Mouse (Mus musculus) hindbrain, embryonic 12.5 days (tissue): Measurements from ENCODE around the gene Ttl. TPM values are rescaled to one million over a fixed set of nuclear protein-coding genes. Genes with fewer than 3 reads are reported as not detected.

Source experiments
- ATAC-seq: fragments of 200-750 bp; cut with Nextera tagmentation; 2 replicates; pipeline ENCODE4 v1.8.0; 2017; ENCODE audit warnings: moderate TSS enrichment; ENCODE audit not compliant: low FRiP score
- H3K27ac ChIP-seq: fragments of 300-500 bp; sonication (generic); 2 replicates; pipeline ENCODE4 v1.5.1; 2016; ENCODE audit warnings: mild to moderate bottlenecking
- H3K27me3 ChIP-seq: fragments of 300-500 bp; sonication (generic); 2 replicates; pipeline ENCODE4 v1.6.1; 2016; ENCODE audit warnings: mild to moderate bottlenecking
- H3K36me3 ChIP-seq: fragments of 300-500 bp; sonication (generic); 2 replicates; pipeline ENCODE4 v1.6.1; 2016; ENCODE audit warnings: mild to moderate bottlenecking
- H3K4me1 ChIP-seq: fragments of 300-500 bp; sonication (generic); 2 replicates; pipeline ENCODE4 v1.6.1; 2016
- H3K4me2 ChIP-seq: fragments of 300-500 bp; sonication (generic); replicated peaks from 2 replicates; pipeline ENCODE4 v1.6.1; 2016; ENCODE audit warnings: mild to moderate bottlenecking
- H3K4me3 ChIP-seq: fragments of 300-500 bp; sonication (generic); 2 replicates; pipeline ENCODE4 v1.5.1; 2016; ENCODE audit warnings: mild to moderate bottlenecking
- H3K9ac ChIP-seq: fragments of 300-500 bp; sonication (generic); 2 replicates; pipeline ENCODE4 v1.6.1; 2016; ENCODE audit warnings: mild to moderate bottlenecking, moderate library complexity
- H3K9me3 ChIP-seq: fragments of 300-500 bp; sonication (generic); replicated peaks from 2 replicates; pipeline ENCODE4 v1.6.1; 2016; ENCODE audit warnings: mild to moderate bottlenecking
- WGBS: fragments of 180-500 bp; shearing (Covaris S2); methylation state at CpG from one replicate; pipeline ENCODE4 v1.1.7; 2016; 5-methylcytosine and 5-hydroxymethylcytosine counted together
- polyA plus RNA-seq: library from polyadenylated mRNA; unstranded; fragments of >200 nt; fragmentation: Nextera tagmentation; extraction: Ambion mirVana; gene quantifications from 2 replicates; pipeline ENCODE4 v1.2.1, GENCODE M21; 2016

Gene Ttl
- 23.4 and 24.1 TPM in 2 replicates for polyA plus RNA-seq

DNA sequence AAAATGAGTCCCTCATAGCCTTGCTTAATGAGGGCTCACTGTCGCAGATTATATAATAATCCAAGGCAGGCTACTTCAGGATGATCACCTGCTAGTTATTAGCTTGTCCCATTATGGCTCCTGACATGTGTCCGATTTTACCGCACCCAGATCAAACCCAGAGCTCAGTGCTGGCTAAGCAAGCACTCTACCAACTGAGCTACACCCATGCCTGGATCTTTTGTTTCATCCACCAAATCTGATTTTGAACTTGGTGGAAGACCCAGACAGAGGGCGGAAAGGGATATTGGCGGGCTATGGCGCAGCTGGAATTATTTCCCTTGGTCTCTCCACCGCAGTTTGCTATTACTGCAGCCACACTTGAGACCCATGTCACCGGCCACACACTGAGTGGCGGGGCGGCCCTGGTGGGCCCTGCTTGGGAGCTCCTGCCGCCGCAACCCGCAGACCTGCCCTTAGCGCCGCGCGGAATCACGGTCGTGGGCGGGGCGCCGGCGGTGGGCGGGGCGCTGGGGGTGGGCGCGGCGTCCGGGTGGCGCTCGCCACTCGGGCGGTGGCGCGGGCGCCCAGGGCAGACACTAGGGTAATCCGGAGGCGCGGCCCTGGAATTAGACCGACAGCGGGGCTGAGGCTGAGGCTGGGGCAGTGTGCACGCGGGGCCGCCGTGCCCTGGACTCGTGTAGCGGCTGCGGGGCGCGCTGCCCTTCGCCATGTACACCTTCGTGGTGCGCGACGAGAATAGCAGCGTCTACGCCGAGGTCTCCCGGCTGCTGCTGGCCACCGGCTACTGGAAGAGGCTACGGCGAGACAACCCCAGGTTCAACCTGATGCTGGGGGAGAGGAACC is at the start of gene Ttl:
TSS of gene Ttl (plus strand) at position 506 of the 846 bp plus-strand sequence.
- no peaks in the 10 kb centered on the region for H3K27me3 ChIP-seq
- WGBS = 1% methylated on average over 58 of the region's 62 CpGs
- H3K9ac ChIP-seq = peak within 1 kb of the TSS; percentile 91
- H3K36me3 ChIP-seq = 0 out of 2 replicates have a peak, but pooled peaks cover 13% of the 10 kb centered on the region
- ATAC-seq = peak; percentile 94
- H3K27ac ChIP-seq = peak within 1 kb of the TSS; percentile 91
- no peaks in the 10 kb centered on the region for H3K9me3 ChIP-seq
- peak within 1 kb of the TSS; percentile 91 for H3K4me3 ChIP-seq
- peaks cover 18% of the 10 kb centered on the region for H3K4me1 ChIP-seq
- peak within 1 kb of the TSS; percentile 71 for H3K4me2 ChIP-seq

DNA sequence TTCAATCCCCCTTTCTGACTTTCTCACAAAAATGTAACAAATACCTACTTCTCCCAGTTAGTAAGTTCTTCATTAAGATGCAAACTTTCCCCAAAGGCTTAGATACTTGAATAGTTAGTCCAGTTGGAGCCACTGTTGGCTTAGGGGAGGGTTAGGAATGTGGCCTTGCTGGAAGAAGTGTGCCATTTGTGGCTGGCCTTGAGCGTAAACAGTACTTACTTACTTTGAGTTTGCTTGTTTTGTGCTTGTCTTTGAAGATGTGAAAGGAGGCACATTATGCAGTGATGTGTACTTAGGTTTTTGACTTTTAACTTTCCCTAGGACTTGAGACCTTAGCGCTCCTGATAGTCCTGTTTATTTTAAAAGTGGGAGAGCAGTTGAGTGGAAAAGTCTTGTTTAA is 45.6 kb upstream of the Ttl start:
- no peak overlapping the region for H3K4me2 ChIP-seq
- H3K36me3 ChIP-seq = peaks cover 7% of the 10 kb centered on the region
- no peaks in the 10 kb centered on the region for H3K9me3 ChIP-seq
- H3K27me3 ChIP-seq = no peaks in the 10 kb centered on the region
- no peak for ATAC-seq
- no peak overlapping the region for H3K27ac ChIP-seq
- no peak overlapping the region for H3K9ac ChIP-seq
- H3K4me3 ChIP-seq = no peak overlapping the region
- WGBS = 84% methylated on average over 2 of the region's 2 CpGs
- H3K4me1 ChIP-seq = no peaks in the 10 kb centered on the region

- ATAC-seq = no peak
These were observed 40.9 kb upstream of the Ttl start for GRCm38 (mm10) chr2:129024820-129025219.

GRCm38 (mm10) chr2:129035381-129035780 is 30.4 kb upstream of the Ttl start:
- ATAC-seq = no peak
- peaks cover 34% of the 10 kb centered on the region for H3K27me3 ChIP-seq
- no peak overlapping the region for H3K4me2 ChIP-seq
- H3K9ac ChIP-seq = no peak overlapping the region
- no peak overlapping the region for H3K27ac ChIP-seq
- peaks cover 8% of the 10 kb centered on the region for H3K4me1 ChIP-seq
- H3K9me3 ChIP-seq = no peaks in the 10 kb centered on the region
- WGBS = 79% methylated on average over 5 of the region's 5 CpGs
- H3K4me3 ChIP-seq = no peak overlapping the region
- H3K36me3 ChIP-seq = no peaks in the 10 kb centered on the region

More at GRCm38 (mm10) chr2:129024820-129025219, 40.9 kb upstream of the Ttl start:
- no peaks in the 10 kb centered on the region for H3K9me3 ChIP-seq
- H3K36me3 ChIP-seq = no peaks in the 10 kb centered on the region; the same call in 1 of the 2 replicates
- no peaks in the 10 kb centered on the region for H3K4me1 ChIP-seq
- 82% methylated on average over 9 of the region's 9 CpGs for WGBS
- no peak overlapping the region for H3K4me3 ChIP-seq
- no peak overlapping the region for H3K27ac ChIP-seq
- no peaks in the 10 kb centered on the region for H3K27me3 ChIP-seq
- H3K4me2 ChIP-seq = no peak overlapping the region
- H3K9ac ChIP-seq = no peak overlapping the region

DNA sequence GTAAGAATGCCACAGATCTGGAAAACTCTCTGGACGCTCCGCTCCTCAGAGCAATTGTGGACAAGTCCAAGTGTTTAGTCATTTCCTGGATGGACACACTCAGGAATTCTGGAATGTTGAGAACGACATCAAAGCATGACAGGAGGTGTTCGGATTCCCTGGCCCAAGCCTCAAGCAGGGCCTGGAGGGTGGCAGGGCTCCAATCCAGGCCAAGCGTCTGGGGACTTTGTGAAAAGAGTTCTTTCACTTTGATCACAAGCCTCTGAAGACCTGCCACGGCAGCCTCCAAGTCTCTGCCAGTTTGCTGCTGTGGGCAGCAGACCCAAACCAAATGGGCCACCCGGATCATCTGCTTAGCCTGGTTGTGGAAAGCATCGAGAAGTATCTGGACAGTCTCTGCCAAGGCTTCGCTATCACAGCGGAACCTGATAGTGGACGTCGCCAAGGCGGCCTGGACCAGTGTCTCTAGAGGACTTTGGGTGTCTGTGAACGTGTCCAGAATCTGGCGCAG is 27.3 kb upstream of the Ttl start:
- 34% methylated on average over 15 of the region's 15 CpGs for WGBS
- H3K4me3 ChIP-seq = peak overlapping the region; percentile 49
- no peaks in the 10 kb centered on the region for H3K9me3 ChIP-seq
- H3K9ac ChIP-seq = peak overlapping the region; percentile 64
- no peak overlapping the region for H3K27ac ChIP-seq
- peaks cover 40% of the 10 kb centered on the region for H3K27me3 ChIP-seq
- H3K36me3 ChIP-seq = no peaks in the 10 kb centered on the region
- H3K4me1 ChIP-seq = peaks cover 8% of the 10 kb centered on the region
- peak overlapping the region; percentile 94 for H3K4me2 ChIP-seq
- peak; percentile 33; the same call in 1 of the 2 replicates for ATAC-seq

- Histone ChIP-seq H3K4me2 (peak overlapping the region; percentile 94), H3K4me1 (peaks cover 8% of the 10 kb centered on the region), H3K9me3 (no peaks in the 10 kb centered on the region), H3K4me3 (peak overlapping the region; percentile 49), H3K27me3 (peaks cover 40% of the 10 kb centered on the region), H3K36me3 (no peaks in the 10 kb centered on the region), H3K27ac (no peak overlapping the region), H3K9ac (peak overlapping the region; percentile 64)
- WGBS = 2% methylated on average over 61 of the region's 62 CpGs
- ATAC-seq = peak; percentile 81
These were observed 26.7 kb upstream of the Ttl start for GRCm38 (mm10) chr2:129038937-129039631.

GRCm38 (mm10) chr2:129040567-129040966 is 25.2 kb upstream of the Ttl start:
- no peak for ATAC-seq
- Histone ChIP-seq H3K27me3 (peaks cover 40% of the 10 kb centered on the region), H3K9ac (no peak overlapping the region), H3K4me3 (no peak overlapping the region), H3K4me1 (peaks cover 8% of the 10 kb centered on the region), H3K36me3 (no peaks in the 10 kb centered on the region), H3K27ac (no peak overlapping the region), H3K9me3 (no peaks in the 10 kb centered on the region), H3K4me2 (no peak overlapping the region)
- WGBS = 38% methylated on average over 6 of the region's 6 CpGs

GRCm38 (mm10) chr2:129046172-129046845 is 19.4 kb upstream of the Ttl start:
- ATAC-seq = no peak
- Histone ChIP-seq H3K36me3 (no peaks in the 10 kb centered on the region), H3K27me3 (0 out of 2 replicates have a peak, but pooled peaks cover 2% of the 10 kb centered on the region), H3K4me3 (no peak overlapping the region), H3K9me3 (no peaks in the 10 kb centered on the region), H3K27ac (no peak overlapping the region), H3K4me2 (no peak overlapping the region), H3K9ac (no peak overlapping the region), H3K4me1 (no peaks in the 10 kb centered on the region)
- 78% methylated on average over 6 of the region's 6 CpGs for WGBS

- no peak for ATAC-seq
- Histone ChIP-seq H3K27ac (no peak overlapping the region), H3K9ac (no peak overlapping the region), H3K27me3 (no peaks in the 10 kb centered on the region), H3K36me3 (no peaks in the 10 kb centered on the region), H3K4me2 (no peak overlapping the region), H3K4me3 (no peak overlapping the region), H3K9me3 (no peaks in the 10 kb centered on the region), H3K4me1 (no peaks in the 10 kb centered on the region)
- WGBS = 85% methylated on average over 4 of the region's 4 CpGs
These were observed 18.9 kb upstream of the Ttl start for GRCm38 (mm10) chr2:129046846-129047196.

- no peaks in the 10 kb centered on the region for H3K4me1 ChIP-seq
- H3K27ac ChIP-seq = no peak within 1 kb of the TSS
- no peak for ATAC-seq
- 79% methylated on average over 8 of the region's 8 CpGs for WGBS
- H3K36me3 ChIP-seq = no peaks in the 10 kb centered on the region
- no peak within 1 kb of the TSS for H3K9ac ChIP-seq
- H3K9me3 ChIP-seq = no peaks in the 10 kb centered on the region
- H3K4me2 ChIP-seq = no peak within 1 kb of the TSS
- H3K27me3 ChIP-seq = no peaks in the 10 kb centered on the region
- H3K4me3 ChIP-seq = no peak within 1 kb of the TSS
These were observed 17.9 kb upstream of the Ttl start, which contains the start of gene Vinac1 for GRCm38 (mm10) chr2:129047811-129048210. Vinac1 (minus strand) TSS chr2:129048172.

DNA sequence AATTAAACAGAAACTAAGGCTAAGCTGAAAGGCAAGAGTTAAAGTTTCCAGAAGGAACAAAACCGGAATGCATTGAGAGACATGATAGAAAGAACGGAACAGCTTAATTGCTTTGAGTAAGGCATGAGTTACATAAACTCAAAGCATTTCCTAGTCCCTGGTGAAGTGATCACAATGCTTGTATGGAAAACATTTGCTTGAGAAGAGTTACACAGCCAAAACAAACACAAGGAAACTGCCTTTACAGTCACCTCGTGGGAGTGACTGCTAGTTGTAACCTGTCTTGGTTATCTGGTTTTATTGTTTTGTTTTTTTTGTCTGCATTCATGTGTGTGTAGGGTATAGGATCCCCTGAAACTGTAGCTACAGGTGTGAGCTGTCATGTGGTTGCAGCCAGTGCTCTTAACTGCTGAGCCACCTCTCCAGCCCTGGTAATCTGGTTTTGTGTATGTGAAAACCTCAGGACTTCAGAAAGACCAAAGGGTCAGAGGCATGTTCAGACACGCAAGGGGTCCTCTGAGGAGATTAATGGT is 13.2 kb upstream of the Ttl start:
- 73% methylated on average over 4 of the region's 4 CpGs for WGBS
- Histone ChIP-seq H3K4me1 (no peaks in the 10 kb centered on the region), H3K27me3 (no peaks in the 10 kb centered on the region), H3K4me3 (no peak overlapping the region), H3K4me2 (no peak overlapping the region), H3K36me3 (no peaks in the 10 kb centered on the region), H3K9ac (no peak overlapping the region), H3K27ac (no peak overlapping the region), H3K9me3 (no peaks in the 10 kb centered on the region)
- no peak for ATAC-seq

DNA sequence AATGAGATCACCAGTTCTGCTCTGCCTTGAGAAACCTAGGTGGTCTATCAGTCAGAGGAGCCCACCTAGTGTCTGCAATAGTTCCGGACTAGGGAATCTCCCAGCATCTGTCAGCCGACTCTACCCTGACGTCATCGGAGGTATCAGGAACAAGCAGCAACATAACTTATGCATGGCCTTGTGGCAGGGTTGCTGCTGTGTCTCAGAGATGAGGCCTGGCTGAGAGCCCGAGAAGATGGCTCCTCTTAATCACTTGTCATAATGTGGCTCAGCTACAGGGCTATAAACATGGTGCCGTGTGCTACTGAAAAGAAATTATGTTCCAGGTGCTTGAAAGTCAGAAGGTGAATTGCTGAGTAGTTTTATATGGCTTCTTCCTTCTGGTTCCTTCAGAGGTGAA is 10.0 kb upstream of the Ttl start:
- H3K4me1 ChIP-seq = no peaks in the 10 kb centered on the region
- no peaks in the 10 kb centered on the region for H3K9me3 ChIP-seq
- no peak overlapping the region for H3K4me3 ChIP-seq
- H3K4me2 ChIP-seq = no peak overlapping the region
- ATAC-seq = no peak
- no peaks in the 10 kb centered on the region; the same call in 1 of the 2 replicates for H3K27me3 ChIP-seq
- H3K36me3 ChIP-seq = no peaks in the 10 kb centered on the region
- H3K27ac ChIP-seq = no peak overlapping the region
- 92% methylated on average over 6 of the region's 6 CpGs for WGBS
- H3K9ac ChIP-seq = no peak overlapping the region
